Mouse (Mus musculus): ENCODE data around the gene Bahd1.

DNA sequence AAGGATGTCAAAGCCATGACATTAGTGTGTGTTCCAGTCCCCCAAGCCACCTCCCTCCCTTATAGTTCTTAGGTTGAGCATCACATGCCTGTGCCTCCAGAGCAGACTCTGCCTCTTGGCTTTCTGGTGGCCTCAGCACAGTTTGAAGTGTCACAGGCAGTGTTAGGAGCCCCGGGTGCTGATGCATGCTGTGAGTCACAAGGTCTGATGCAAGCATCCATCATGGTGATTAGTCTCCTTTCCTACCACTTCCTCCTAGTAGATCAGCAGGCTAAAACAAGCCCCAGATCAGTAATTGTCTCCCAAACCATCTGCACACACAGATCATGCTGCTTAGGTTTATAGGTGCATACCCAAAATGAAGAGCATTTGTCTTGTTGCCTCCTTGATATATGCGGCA is 61.4 kb downstream of the Bahd1 start:
- TF ChIP-seq POLR2A (IDR thresholded peaks at IDR 0.05; ENCODE audit: extremely low read depth, insufficient read depth, low read length) (no peak), CTCF (IDR thresholded peaks at IDR 0.05; ENCODE audit: extremely low read depth, insufficient read depth, low read length) (no peak)

Measured in cortical plate, adult 2 months (tissue).